Mouse (Mus musculus): Measurements from ENCODE around the gene Pkd2. TPM values are rescaled to one million over a fixed set of nuclear protein-coding genes. Genes with fewer than 3 reads are reported as not detected.

The Pkd2 gene
- polyA plus RNA-seq, 1 experiment from 2014 or later, result 0.99 TPM

Other genes starting within 250 kb of the Pkd2 start
- not detected in 2 replicates for gene Ibsp, start 160.3 kb upstream of the Pkd2 start, polyA plus RNA-seq (2015; fragmentation: Nextera tagmentation; extraction: Ambion mirVana)
- not detected in 2 replicates for gene Mepe, start 134.1 kb upstream of the Pkd2 start, polyA plus RNA-seq (2015; fragmentation: Nextera tagmentation; extraction: Ambion mirVana)
- gene Spp1, start 24.3 kb upstream of the Pkd2 start, polyA plus RNA-seq (2015; fragmentation: Nextera tagmentation; extraction: Ambion mirVana), result 19.9 and 24.9 TPM in 2 replicates
- gene BC005561, start 48.9 kb downstream of the Pkd2 start, polyA plus RNA-seq (2015; fragmentation: Nextera tagmentation; extraction: Ambion mirVana), result 2.3 and 2.6 TPM in 2 replicates

All from liver, embryonic 16.5 days (tissue).